Mouse (Mus musculus) spleen, adult 2 months (tissue): Measurements from ENCODE around the gene Ptch2. TPM values are rescaled to one million over a fixed set of nuclear protein-coding genes. Genes with fewer than 3 reads are reported as not detected.
A peak's percentile ranks its signal among the peaks of the same experiment; 100 is the strongest.

Source experiments
- DNase-seq, 2 experiments: peaks; one replicate each; pipeline versions ENCODE4 v3.0.0 to v3.0.0-alpha.2; 2012 to 2021; ENCODE audit warnings: low spot score in 2 of 2, low read depth in 1 of 2
- H3K27ac ChIP-seq: fragments of 200-500 bp; 2 replicates; pipeline ENCODE4 v1.5.1; 2012; ENCODE audit warnings: low read length, inconsistent platforms; ENCODE audit not compliant: insufficient read depth
- H3K27me3 ChIP-seq: fragments of 200-500 bp; 2 replicates; pipeline ENCODE4 v1.6.1; 2012; ENCODE audit warnings: mild to moderate bottlenecking, moderate library complexity, low read length, inconsistent platforms; ENCODE audit not compliant: control insufficient read depth, insufficient read depth
- H3K36me3 ChIP-seq: fragments of 200-500 bp; 2 replicates; pipeline ENCODE4 v1.6.1; 2012; ENCODE audit warnings: mild to moderate bottlenecking, low read length, inconsistent platforms; ENCODE audit not compliant: control insufficient read depth, insufficient read depth
- H3K4me1 ChIP-seq: fragments of 200-500 bp; 2 replicates; pipeline ENCODE4 v1.6.1; 2011; ENCODE audit warnings: inconsistent platforms; ENCODE audit not compliant: control insufficient read depth, insufficient read depth, insufficient read length
- H3K4me3 ChIP-seq: fragments of 200-500 bp; 2 replicates; pipeline ENCODE4 v1.5.1; 2011; ENCODE audit warnings: mild to moderate bottlenecking, inconsistent platforms; ENCODE audit not compliant: insufficient read depth, insufficient read length; ENCODE audit errors: extremely low read depth
- CTCF ChIP-seq: fragments of 200-500 bp; IDR thresholded peaks from 2 replicates; pipeline ENCODE4 v1.5.1; 2011; ENCODE audit warnings: mild to moderate bottlenecking, inconsistent platforms; ENCODE audit not compliant: insufficient read depth, insufficient read length, insufficient replicate concordance; ENCODE audit errors: extremely low read depth
- POLR2A ChIP-seq: fragments of 200-500 bp; IDR thresholded peaks from 2 replicates; pipeline ENCODE4 v1.6.1; 2011; ENCODE audit warnings: low read depth, low read length, inconsistent platforms
- WGBS: fragments of 180-500 bp; shearing (Covaris S2); methylation state at CpG from one replicate; pipeline ENCODE4 v1.1.7; 2018; 5-methylcytosine and 5-hydroxymethylcytosine counted together
- polyA plus RNA-seq: library from polyadenylated mRNA; depleted of rRNA; stranded (reverse); fragments of >200 nt; gene quantifications from 2 replicates; pipeline ENCODE4 v1.2.3, GENCODE M21; 2012

The Ptch2 gene
- polyA plus RNA-seq, 1 experiment, result 0.51 TPM

- Histone ChIP-seq H3K4me1 (peaks cover 28% of the 10 kb centered on the region), H3K27ac (peak overlapping the region; percentile 81), H3K27me3 (no peaks in the 10 kb centered on the region), H3K4me3 (peak overlapping the region; percentile 75), H3K36me3 (no peaks in the 10 kb centered on the region)
- WGBS, result under 1% methylated on average over 69 of the region's 69 CpGs
- peak; percentile 82 for TF ChIP-seq POLR2A
- TF ChIP-seq CTCF, result peak; percentile 91
- DNase-seq, result peak; percentile 67 to 87
Measured at GRCm38 (mm10) chr4:117120445-117121414, 24.9 kb downstream of the Ptch2 start.

GRCm38 (mm10) chr4:117122209-117122608 lies 26.3 kb downstream of the Ptch2 start:
- no peak overlapping the region for H3K4me3 ChIP-seq
- peaks cover 41% of the 10 kb centered on the region for H3K4me1 ChIP-seq
- H3K27me3 ChIP-seq, result no peaks in the 10 kb centered on the region
- TF ChIP-seq POLR2A (no peak), CTCF (no peak)
- no peak overlapping the region for H3K27ac ChIP-seq
- no peak for DNase-seq
- WGBS, result 90% methylated on average over 4 of the region's 4 CpGs
- no peaks in the 10 kb centered on the region for H3K36me3 ChIP-seq

- H3K36me3 ChIP-seq, result peaks cover under 1% of the 10 kb centered on the region; the same call in 1 of the 2 replicates
- no peak overlapping the region for H3K4me3 ChIP-seq
- peaks cover 41% of the 10 kb centered on the region for H3K4me1 ChIP-seq
- peak overlapping the region; percentile 62 for H3K27ac ChIP-seq
- WGBS, result 43% methylated on average over 8 of the region's 9 CpGs
- TF ChIP-seq POLR2A (no peak), CTCF (no peak)
- DNase-seq, result no peak
- no peaks in the 10 kb centered on the region for H3K27me3 ChIP-seq
Measured at GRCm38 (mm10) chr4:117123546-117124217, 27.8 kb downstream of the Ptch2 start.

- Histone ChIP-seq H3K27me3 (no peaks in the 10 kb centered on the region), H3K4me1 (peaks cover 41% of the 10 kb centered on the region), H3K27ac (peak overlapping the region; percentile 97), H3K36me3 (peaks cover 3% of the 10 kb centered on the region; the same call in 1 of the 2 replicates), H3K4me3 (no peak overlapping the region)
- no peak for TF ChIP-seq POLR2A
- no peak for TF ChIP-seq CTCF
- WGBS, result 19% methylated on average over 3 of the region's 3 CpGs
- no peak for DNase-seq
Measured at GRCm38 (mm10) chr4:117124218-117124517, 28.3 kb downstream of the Ptch2 start.

- WGBS, result 1% methylated on average over 14 of the region's 14 CpGs
- no peak; the same call in 1 of the 2 replicates for TF ChIP-seq POLR2A
- TF ChIP-seq CTCF, result no peak
- peaks cover 3% of the 10 kb centered on the region; the same call in 1 of the 2 replicates for H3K36me3 ChIP-seq
- H3K4me3 ChIP-seq, result peak overlapping the region; percentile 31
- peak overlapping the region; percentile 97 for H3K27ac ChIP-seq
- peak; percentile 68 to 87 for DNase-seq
- peaks cover 41% of the 10 kb centered on the region for H3K4me1 ChIP-seq
- H3K27me3 ChIP-seq, result no peaks in the 10 kb centered on the region
Measured at GRCm38 (mm10) chr4:117124518-117125347, 28.9 kb downstream of the Ptch2 start.

GRCm38 (mm10) chr4:117125348-117125909 lies 29.6 kb downstream of the Ptch2 start, which contains the start of gene Btbd19:
TSS of gene Btbd19 (minus strand) at chr4:117125725.
- Histone ChIP-seq H3K4me3 (peak within 1 kb of the TSS; percentile 31), H3K4me1 (peaks cover 41% of the 10 kb centered on the region), H3K27ac (peak within 1 kb of the TSS; percentile 97), H3K27me3 (no peaks in the 10 kb centered on the region), H3K36me3 (peaks cover 4% of the 10 kb centered on the region; the same call in 1 of the 2 replicates)
- no peak for DNase-seq
- no peak for TF ChIP-seq CTCF
- TF ChIP-seq POLR2A, result no peak
- WGBS, result 40% methylated on average over 8 of the region's 8 CpGs
